Mouse (Mus musculus): ENCODE data around the gene Cdc14b. TPM values are rescaled to one million over a fixed set of nuclear protein-coding genes. Genes with fewer than 3 reads are reported as not detected.

Cdc14b gene
- polyA plus RNA-seq, 1 experiment from 2014 or later, result 4.5 TPM

- no peaks in the 10 kb centered on the region for H3K36me3 ChIP-seq (replicated peaks; ENCODE audit: insufficient read depth, low read length)
- H3K4me3 ChIP-seq (ENCODE audit: low read depth, low read length), result no peak overlapping the region
- ATAC-seq (no peak), DNase-seq (no peak)
- no peak overlapping the region for H3K4me2 ChIP-seq (ENCODE audit: low read depth, low read length)
- peaks cover 3% of the 10 kb centered on the region for H3K9me3 ChIP-seq (ENCODE audit: low read length)
- no peak overlapping the region for H3K9ac ChIP-seq (replicated peaks)
- no peak overlapping the region for H3K27ac ChIP-seq (ENCODE audit: low read depth)
- WGBS (ENCODE audit: insufficient replicate concordance), result 62% methylated on average over 5 of the region's 5 CpGs
- peaks cover under 1% of the 10 kb centered on the region; the same call in 1 of the 2 replicates for H3K27me3 ChIP-seq (ENCODE audit: insufficient read depth, low read length)
- no peaks in the 10 kb centered on the region for H3K4me1 ChIP-seq (ENCODE audit: insufficient read depth)
- no peak for TF ChIP-seq CTCF (IDR thresholded peaks at IDR 0.05; ENCODE audit: low read depth)
- no peak for TF ChIP-seq EP300 (IDR thresholded peaks at IDR 0.05; ENCODE audit: low read depth)
These were observed 5.8 kb upstream of the Cdc14b start for GRCm38 (mm10) chr13:64280940-64281339.

- peaks cover 23% of the 10 kb centered on the region for H3K27me3 ChIP-seq (ENCODE audit: insufficient read depth, low read length)
- H3K4me3 ChIP-seq (ENCODE audit: low read depth, low read length), result peak overlapping the region; percentile 65
- no peak overlapping the region for H3K27ac ChIP-seq (ENCODE audit: low read depth)
- no peak overlapping the region for H3K9ac ChIP-seq (replicated peaks)
- DNase-seq, result no peak
- 17% methylated on average over 9 of the region's 9 CpGs for WGBS (ENCODE audit: insufficient replicate concordance)
- H3K9me3 ChIP-seq (ENCODE audit: low read length), result no peaks in the 10 kb centered on the region
- peaks cover 21% of the 10 kb centered on the region for H3K4me1 ChIP-seq (ENCODE audit: insufficient read depth)
- no peaks in the 10 kb centered on the region for H3K36me3 ChIP-seq (replicated peaks; ENCODE audit: insufficient read depth, low read length)
- no peak for ATAC-seq
- TF ChIP-seq CTCF (IDR thresholded peaks at IDR 0.05; ENCODE audit: low read depth), result no peak
- no peak for TF ChIP-seq EP300 (IDR thresholded peaks at IDR 0.05; ENCODE audit: low read depth)
- peak overlapping the region; percentile 99 for H3K4me2 ChIP-seq (ENCODE audit: low read depth, low read length)
These were observed 651 bp upstream of the Cdc14b start for GRCm38 (mm10) chr13:64275754-64276127.

- DNase-seq (peak; percentile 31), ATAC-seq (peak; percentile 62)
- peak overlapping the region; percentile 99 for H3K4me2 ChIP-seq (ENCODE audit: low read depth, low read length)
- no peak overlapping the region for H3K27ac ChIP-seq (ENCODE audit: low read depth)
- TF ChIP-seq CTCF (IDR thresholded peaks at IDR 0.05; ENCODE audit: low read depth) (no peak), EP300 (IDR thresholded peaks at IDR 0.05; ENCODE audit: low read depth) (no peak)
- no peaks in the 10 kb centered on the region for H3K36me3 ChIP-seq (replicated peaks; ENCODE audit: insufficient read depth, low read length)
- WGBS (ENCODE audit: insufficient replicate concordance), result 1% methylated on average over 76 of the region's 95 CpGs
- H3K9ac ChIP-seq (replicated peaks), result peak overlapping the region; percentile 46
- no peaks in the 10 kb centered on the region for H3K9me3 ChIP-seq (ENCODE audit: low read length)
- peak overlapping the region; percentile 65 for H3K4me3 ChIP-seq (ENCODE audit: low read depth, low read length)
- H3K4me1 ChIP-seq (ENCODE audit: insufficient read depth), result peaks cover 21% of the 10 kb centered on the region
- peaks cover 23% of the 10 kb centered on the region for H3K27me3 ChIP-seq (ENCODE audit: insufficient read depth, low read length)
These were observed 922 bp downstream of the Cdc14b start for GRCm38 (mm10) chr13:64273891-64274844.

GRCm38 (mm10) chr13:64273352-64273751 lies 1.7 kb downstream of the Cdc14b start:
- no peak overlapping the region for H3K4me3 ChIP-seq (ENCODE audit: low read depth, low read length)
- WGBS (ENCODE audit: insufficient replicate concordance), result 33% methylated on average over 8 of the region's 8 CpGs
- peaks cover 21% of the 10 kb centered on the region for H3K4me1 ChIP-seq (ENCODE audit: insufficient read depth)
- DNase-seq (no peak), ATAC-seq (no peak)
- no peaks in the 10 kb centered on the region for H3K9me3 ChIP-seq (ENCODE audit: low read length)
- no peak overlapping the region for H3K9ac ChIP-seq (replicated peaks)
- H3K36me3 ChIP-seq (replicated peaks; ENCODE audit: insufficient read depth, low read length), result no peaks in the 10 kb centered on the region
- H3K27ac ChIP-seq (ENCODE audit: low read depth), result no peak overlapping the region
- peaks cover 23% of the 10 kb centered on the region for H3K27me3 ChIP-seq (ENCODE audit: insufficient read depth, low read length)
- TF ChIP-seq CTCF (IDR thresholded peaks at IDR 0.05; ENCODE audit: low read depth) (no peak), EP300 (IDR thresholded peaks at IDR 0.05; ENCODE audit: low read depth) (no peak)
- H3K4me2 ChIP-seq (ENCODE audit: low read depth, low read length), result no peak overlapping the region; the same call in 1 of the 2 replicates

GRCm38 (mm10) chr13:64268384-64268783 lies 6.7 kb downstream of the Cdc14b start:
- H3K4me3 ChIP-seq (ENCODE audit: low read depth, low read length), result no peak overlapping the region
- no peak for TF ChIP-seq CTCF (IDR thresholded peaks at IDR 0.05; ENCODE audit: low read depth)
- TF ChIP-seq EP300 (IDR thresholded peaks at IDR 0.05; ENCODE audit: low read depth), result no peak
- H3K36me3 ChIP-seq (replicated peaks; ENCODE audit: insufficient read depth, low read length), result no peaks in the 10 kb centered on the region
- 62% methylated on average over 4 of the region's 4 CpGs for WGBS (ENCODE audit: insufficient replicate concordance)
- H3K27ac ChIP-seq (ENCODE audit: low read depth), result no peak overlapping the region
- no peaks in the 10 kb centered on the region; the same call in 1 of the 2 replicates for H3K27me3 ChIP-seq (ENCODE audit: insufficient read depth, low read length)
- no peak for DNase-seq
- ATAC-seq, result no peak
- H3K4me2 ChIP-seq (ENCODE audit: low read depth, low read length), result no peak overlapping the region
- no peaks in the 10 kb centered on the region for H3K9me3 ChIP-seq (ENCODE audit: low read length)
- H3K9ac ChIP-seq (replicated peaks), result no peak overlapping the region
- H3K4me1 ChIP-seq (ENCODE audit: insufficient read depth), result no peaks in the 10 kb centered on the region

GRCm38 (mm10) chr13:64267151-64267550 lies 7.9 kb downstream of the Cdc14b start:
- no peaks in the 10 kb centered on the region for H3K4me1 ChIP-seq (ENCODE audit: insufficient read depth)
- no peak for DNase-seq
- H3K36me3 ChIP-seq (replicated peaks; ENCODE audit: insufficient read depth, low read length), result no peaks in the 10 kb centered on the region
- 49% methylated on average over 9 of the region's 9 CpGs for WGBS (ENCODE audit: insufficient replicate concordance)
- no peak overlapping the region for H3K4me2 ChIP-seq (ENCODE audit: low read depth, low read length)
- H3K9ac ChIP-seq (replicated peaks), result no peak overlapping the region
- no peaks in the 10 kb centered on the region for H3K9me3 ChIP-seq (ENCODE audit: low read length)
- TF ChIP-seq EP300 (IDR thresholded peaks at IDR 0.05; ENCODE audit: low read depth) (no peak), CTCF (IDR thresholded peaks at IDR 0.05; ENCODE audit: low read depth) (no peak)
- H3K27ac ChIP-seq (ENCODE audit: low read depth), result no peak overlapping the region
- H3K27me3 ChIP-seq (ENCODE audit: insufficient read depth, low read length), result no peaks in the 10 kb centered on the region
- no peak overlapping the region for H3K4me3 ChIP-seq (ENCODE audit: low read depth, low read length)
- ATAC-seq, result no peak
